Mouse (Mus musculus): ENCODE data around the gene Tbcd.
"Not testable (repeated sequence)": the region's sequence is repeated elsewhere in the genome, so short reads cannot be mapped to it uniquely, and the experiment has no call there.

The Tbcd gene

GRCm38 (mm10) chr11:121655807-121656511, 204.2 kb downstream of the Tbcd start:
- DNase-seq, result no peak

GRCm38 (mm10) chr11:121658151-121658550, 206.4 kb downstream of the Tbcd start:
- DNase-seq, result no peak

GRCm38 (mm10) chr11:121660604-121661003, 208.9 kb downstream of the Tbcd start:
- not testable (repeated sequence) for DNase-seq

- no peak for DNase-seq
These were observed 209.4 kb downstream of the Tbcd start for GRCm38 (mm10) chr11:121661116-121661515.

Data from thymus, postnatal 36 days (tissue).